Mouse (Mus musculus): ENCODE data around the gene Anxa4. TPM values are rescaled to one million over a fixed set of nuclear protein-coding genes. Genes with fewer than 3 reads are reported as not detected.

Anxa4 gene
- polyA plus RNA-seq, 3 experiments from 2014 or later, result 15.8 to 42.3 (median 20.4) TPM

DNA sequence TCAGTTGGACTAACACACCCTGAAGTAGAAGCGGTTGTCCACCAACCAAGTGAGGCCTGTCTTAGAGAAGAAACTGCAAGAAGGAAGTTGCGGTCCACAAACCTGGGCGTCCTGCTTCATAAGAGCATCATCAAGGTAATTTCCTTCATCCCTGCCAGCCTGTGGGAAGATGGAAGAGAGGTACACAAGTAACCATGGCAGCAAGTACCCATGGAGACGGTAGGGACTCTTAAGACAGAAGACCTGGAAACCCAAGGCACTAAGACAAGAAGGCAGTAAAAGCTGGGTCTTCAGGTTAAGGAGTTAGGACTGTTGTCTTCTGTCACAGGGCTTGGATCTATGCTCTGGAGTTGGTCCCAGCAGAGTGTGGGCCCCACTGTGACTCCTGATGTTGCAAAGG, 42.4 kb downstream of the Anxa4 start:
- no peak for ATAC-seq

DNA sequence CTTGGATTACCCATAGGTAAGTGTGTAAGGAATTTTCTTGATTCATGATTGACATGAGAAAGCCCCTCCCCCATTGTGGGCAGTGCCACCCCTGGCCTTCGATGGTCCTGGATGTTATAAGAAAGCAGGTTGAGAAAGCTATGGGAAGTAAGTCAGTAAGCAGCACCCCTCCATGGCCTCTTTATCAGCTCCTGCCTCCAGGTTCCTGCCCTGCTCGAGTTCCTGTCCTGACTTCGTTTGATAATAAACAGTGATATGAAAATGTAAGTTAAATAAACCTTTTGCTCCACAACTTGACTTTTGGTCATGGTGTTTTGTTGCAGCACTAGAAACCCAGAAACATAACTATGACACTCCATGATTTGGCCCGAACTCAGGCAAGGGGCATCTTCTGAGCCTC, 43.6 kb downstream of the Anxa4 start:
- no peak for ATAC-seq

DNA sequence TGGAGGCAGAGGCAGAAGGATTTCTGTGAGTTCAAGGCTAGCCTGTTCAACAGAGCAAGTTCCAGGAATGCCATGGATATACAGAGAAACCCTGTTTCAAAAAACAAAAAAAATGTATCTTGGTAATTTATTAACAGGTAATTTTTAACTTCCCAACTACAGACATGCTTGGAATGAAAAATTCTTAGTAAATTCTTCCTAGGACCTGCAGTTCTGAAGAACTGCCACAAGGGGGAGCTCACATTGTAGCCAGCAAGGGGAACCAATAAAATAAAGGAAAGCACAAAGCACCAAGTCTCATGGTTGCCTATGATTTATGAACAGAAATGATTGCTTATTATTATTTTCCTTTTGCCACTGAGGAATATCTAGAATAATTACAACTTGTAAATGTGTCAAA, 46.2 kb downstream of the Anxa4 start:
- no peak for ATAC-seq

DNA sequence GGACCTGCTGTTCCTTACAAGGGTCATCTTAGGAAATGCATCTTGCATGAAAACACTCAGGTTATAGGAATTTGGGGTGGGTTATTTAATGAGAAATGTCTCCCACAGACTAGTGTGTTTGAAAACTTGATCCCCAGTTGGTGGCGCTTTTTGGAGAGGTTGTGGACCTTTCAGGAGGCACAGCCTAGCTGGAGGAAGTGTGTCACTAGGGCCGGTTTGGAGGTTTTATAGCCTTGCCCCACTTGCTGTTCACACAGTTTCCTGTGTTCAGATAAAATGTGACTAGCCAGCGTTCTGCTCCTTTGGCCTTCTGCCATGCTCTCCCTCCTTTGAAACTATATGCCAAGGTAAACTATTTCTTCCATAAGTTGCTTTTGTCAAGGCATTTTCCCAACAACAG, 52.7 kb downstream of the Anxa4 start:
- no peak for ATAC-seq

DNA sequence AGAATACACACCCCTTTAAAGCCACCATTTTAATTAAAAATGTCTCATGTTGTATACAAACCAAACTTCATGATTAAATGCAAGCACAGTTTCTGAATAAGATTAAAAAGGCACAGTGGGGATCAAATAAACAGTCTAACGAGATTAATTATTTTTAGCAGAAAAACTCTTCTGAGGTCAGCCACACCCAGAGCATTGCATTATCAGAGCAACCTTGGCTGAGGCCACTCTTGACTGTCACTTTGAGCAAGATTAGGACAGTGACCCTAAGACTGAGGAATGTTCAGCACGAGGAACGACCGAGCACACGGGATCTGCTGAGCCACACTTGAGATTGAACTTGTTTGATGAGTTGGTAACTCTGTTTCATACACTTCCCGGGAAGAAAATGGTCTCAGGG, 56.6 kb downstream of the Anxa4 start:
- ATAC-seq, result no peak

DNA sequence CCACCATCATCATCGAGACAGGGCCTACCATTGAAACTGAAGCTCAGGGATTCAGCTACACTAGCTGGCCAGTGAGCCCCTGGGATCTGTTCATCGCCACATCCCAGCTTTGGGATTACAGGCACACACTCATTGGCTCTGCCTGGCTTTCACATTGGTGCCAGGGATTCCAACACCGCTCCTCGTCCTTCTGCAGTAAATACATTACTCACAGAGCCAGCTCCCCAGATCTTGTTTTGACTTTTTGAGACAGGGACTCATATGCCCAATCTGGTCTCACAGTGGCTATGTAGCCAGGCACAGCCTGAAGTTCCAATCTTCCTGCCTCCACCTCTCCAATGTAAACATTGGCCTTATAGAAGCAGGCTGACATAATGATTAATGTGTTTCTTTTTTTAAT, 57.1 kb downstream of the Anxa4 start:
- ATAC-seq, result no peak

DNA sequence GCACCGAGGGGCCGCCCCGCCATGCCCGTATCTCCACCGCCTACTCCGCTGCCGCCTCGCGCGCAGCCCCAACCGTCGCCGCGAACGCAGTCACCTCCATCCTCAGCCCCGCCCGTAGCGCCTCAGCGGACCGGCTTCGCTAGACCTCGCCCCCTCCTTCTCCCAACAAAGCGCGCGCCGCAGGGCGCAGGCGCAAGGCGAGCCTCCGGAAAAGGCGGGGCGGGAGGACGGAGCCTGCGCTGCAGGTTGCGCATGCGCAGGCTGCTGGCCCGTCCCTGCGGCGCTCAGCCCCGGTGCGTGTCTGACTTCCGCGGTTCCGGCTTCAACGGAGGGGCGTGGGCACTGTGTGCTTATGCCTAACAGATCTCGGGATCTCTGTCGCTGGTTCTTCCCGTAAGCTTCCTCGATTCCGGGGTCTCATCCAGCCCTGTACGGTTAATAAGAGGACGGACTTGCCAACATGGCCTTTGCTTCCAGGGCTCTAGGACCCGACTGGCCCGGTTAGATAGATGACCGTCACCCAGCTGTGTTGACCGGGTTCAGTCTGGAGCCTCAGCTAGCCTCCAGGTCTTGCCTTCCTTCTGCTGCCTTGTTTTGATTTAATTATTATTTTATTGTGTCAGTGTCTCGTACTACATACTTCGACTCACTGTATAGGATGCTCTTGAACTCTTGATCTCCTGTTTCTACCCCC, 60.1 kb downstream of the Anxa4 start, which contains the start of gene Gmcl1:
Gene Gmcl1, minus strand, starts transcription at position 201 of the 694 bp plus-strand sequence.
- ATAC-seq, result peak; percentile 95

DNA sequence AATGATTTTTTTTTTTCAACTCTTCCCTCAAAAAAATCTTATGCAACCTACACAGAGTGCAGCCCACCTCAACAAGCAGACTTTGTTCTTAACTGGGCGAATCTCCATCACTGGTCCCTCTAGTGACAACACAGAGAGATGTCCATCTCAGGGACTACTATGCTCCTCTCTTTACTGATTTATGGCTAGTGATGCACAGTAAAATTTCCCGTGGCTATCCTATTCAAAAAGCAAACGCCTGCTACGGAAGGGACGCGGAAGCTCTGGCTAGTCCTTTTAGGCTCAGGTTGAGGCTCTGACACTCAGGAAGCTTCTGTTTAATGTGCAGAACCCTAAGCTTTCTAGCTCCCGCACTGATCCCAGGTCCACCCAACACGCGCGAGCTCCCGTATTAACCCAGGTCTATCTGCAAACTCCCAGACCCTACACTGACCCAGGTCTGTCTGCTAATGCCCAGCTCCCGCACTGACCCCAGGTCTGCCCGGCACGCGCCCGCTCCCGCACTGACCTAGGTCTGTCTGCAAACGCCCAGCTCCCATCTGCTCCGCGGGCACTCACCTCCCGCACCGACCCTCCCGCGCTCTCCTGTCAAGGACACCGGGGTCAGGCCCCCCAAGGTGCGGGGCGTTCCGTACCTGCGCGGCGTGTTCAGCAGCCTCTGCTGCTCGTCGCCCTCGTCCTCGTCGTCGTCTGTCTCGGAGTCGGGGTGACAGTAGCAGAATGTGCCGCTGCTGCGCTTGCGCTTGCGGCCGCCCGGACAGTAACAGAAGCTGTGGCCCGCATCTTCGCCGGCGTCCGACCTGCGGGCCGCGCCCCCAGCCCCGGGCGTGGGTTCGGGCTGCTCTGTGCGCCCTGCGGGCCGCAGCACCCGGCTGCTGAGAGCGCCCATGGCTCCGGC, 60.9 kb downstream of the Anxa4 start:
- peak; percentile 18 for ATAC-seq

DNA sequence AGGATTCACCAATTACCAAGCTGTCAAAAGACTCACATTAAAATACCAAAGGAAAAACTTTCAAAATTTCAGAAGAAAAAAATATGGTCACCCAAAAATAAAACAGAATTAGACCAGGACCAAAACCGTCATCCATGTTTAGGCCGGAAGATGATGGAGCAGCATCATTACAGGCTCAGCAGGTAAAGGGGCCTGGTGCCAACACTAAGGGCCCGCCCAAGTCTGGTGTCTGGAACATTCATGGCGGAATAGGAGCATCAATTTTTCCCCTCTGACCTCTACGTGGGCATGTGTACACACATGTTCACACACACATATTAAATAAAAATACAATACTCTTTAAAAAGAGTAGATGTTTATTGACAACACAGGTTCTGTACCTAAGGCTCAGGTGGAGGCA, 64.7 kb downstream of the Anxa4 start:
- no peak for ATAC-seq

DNA sequence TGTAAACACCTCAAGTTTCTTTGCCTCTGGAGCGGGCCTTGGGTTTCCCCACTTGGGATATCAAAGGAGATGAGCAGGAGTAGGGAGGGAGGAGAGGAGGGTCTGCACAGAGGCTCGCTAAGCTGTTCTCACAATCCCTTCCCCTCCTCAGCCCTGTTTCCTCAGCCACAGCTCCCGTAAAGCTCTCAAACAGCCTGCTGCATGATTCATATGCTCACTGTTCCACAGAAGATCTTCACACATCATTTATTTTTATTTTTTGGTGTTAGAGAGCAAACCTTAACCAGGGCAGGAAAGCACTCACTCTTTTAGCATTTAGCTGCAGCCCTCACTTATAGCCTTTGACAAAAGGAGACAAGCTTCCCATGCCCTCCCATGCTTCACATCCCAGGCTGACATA, 71.4 kb downstream of the Anxa4 start:
- ATAC-seq, result no peak

DNA sequence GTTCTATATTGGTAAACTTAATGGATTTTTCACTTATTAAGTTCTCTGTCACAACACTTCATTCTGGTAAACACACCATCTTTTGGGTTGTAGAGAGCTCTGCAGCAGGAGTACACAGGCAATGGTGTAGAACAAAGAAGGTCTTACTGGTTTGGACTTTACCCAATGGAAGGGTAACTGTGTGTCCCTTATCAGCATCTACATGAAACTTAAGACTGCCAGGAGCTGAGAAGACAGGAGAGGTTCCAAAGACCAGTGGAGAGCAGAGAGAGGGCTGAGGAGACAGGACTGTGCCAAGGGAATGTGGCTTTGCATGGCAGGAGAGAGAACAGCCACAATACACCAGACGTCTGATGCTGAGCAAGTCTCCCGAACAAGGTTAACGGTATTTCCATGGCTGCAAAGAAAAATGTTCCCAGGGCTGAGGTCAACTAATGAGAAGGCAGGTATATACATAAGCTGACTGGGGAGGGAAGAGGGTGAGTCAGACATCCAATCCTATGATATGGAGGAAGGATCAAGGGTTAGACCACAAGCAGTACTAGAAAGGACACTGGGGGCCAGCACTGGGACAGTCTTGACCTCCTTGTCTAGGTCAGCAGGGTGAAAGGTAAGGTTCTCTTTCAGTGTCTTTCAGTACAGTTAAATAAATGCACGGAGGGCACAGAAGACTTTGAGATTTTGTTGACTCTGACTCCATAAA, 85.2 kb downstream of the Anxa4 start:
- ATAC-seq, result no peak

DNA sequence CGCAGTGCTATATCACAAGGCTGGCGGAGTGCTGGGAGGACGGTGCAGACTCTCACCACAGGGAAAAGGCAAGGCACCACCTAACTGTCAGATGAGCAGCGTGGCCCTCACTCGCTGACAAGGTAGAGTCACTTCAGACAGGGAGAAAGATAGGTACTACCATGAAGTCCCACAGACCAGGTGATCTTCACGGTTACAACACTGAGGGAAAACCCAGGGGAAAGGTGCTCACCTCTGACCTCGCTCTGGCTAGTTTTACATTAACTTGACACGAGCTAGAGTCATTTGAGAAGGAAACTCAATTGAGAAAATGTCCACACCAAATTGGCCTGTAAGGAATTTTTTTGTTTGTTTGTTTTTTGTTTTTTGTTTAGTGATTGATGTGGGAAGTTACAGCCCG, 90.8 kb downstream of the Anxa4 start:
- no peak for ATAC-seq

DNA sequence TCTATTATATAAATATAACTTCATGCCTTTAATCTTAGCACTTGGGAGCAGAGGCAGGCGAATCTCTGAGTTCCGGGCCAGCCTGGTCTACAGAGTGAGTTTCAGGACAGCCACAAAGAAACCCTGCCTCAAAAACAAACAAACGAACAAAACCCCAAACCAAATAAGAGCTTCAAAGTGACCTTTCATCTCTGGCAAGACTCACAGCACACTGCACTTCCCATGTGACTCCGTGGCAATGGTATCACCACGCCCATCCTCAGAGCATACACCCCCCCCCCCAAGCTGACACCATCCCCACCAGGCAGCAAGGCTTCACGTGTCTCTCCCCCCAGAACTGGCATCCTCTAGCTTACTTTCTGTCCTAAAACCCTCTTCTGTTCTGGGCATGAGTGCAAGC, 95.5 kb downstream of the Anxa4 start:
- no peak for ATAC-seq

DNA sequence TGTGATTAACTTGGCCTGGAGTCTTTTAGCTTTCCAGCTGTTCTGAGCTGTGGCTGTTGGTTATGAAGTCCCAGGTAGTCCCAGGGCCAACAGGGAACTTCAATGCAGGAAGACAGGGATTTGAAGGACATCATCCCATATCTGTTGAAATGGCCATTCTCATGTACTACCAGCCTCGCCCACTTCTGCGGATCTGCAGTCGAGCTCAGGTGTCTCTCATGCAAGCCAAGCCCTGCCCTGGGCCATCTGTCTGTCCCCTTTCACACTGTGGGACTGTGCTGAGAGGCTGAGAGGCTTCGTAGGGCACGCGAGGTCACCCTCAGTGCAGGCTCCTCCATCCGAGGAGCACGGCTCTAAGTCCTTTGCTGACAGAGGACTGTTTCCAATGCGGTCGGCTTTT, 97.2 kb downstream of the Anxa4 start:
- no peak for ATAC-seq

DNA sequence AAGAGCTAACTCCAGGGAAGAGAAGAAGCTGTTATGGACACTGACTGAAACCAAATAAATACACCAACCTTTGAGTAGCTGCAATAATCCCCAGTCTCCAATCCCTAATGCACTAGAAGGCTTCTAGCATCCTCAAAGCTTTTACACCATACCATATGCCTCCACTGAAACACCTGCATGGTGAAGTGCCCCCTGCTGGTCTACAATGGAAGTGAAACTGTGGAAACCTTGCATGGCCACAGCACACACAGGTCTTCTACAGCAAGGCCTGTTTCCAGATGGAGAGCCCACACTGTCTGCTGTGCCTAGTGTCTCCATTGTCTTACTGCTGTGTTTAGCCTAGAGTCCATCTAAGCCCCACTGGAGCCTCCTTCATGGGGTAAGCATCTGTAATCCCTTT, 98.9 kb downstream of the Anxa4 start:
- peak; percentile 73 for ATAC-seq

DNA sequence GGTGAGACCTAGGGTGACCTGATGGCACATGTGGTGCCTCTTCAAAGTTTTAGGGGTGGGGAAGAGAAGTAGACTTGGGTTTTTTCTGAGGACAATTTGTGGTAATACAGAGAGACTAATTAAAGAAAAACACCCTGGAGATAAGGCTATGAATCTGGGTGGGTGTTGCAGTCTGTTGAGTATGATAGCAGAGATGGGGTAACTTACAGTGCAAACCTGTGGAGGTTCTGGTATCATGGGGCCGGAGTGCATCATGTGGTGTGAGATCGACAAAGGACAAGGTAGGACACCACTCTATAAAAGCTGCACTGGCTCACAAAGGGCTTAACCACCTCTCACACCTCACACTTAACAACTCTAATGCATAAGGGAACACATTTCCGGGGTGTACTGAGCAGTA, 103.7 kb downstream of the Anxa4 start:
- no peak for ATAC-seq

DNA sequence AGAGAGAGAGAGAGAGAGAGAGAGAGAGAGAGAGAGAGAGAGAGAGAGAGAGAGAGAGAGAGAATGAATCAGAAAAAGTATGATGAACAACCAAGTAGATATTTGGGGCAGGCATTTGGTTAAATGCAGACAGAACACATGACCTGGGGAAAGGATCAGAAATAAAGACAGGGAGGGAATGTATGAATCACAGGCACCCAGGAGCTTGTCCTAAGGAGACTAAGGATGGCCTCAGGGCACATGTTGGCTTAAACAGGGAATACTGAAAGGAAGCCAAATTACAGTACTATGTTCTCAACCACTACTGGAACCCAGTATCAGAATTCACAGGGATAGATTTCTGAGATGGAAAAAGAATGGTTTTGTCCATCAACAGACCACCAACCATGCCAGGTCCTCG, 106.4 kb downstream of the Anxa4 start:
- no peak for ATAC-seq

Other genes with a start within 250 kb of the Anxa4 start
- gene Asprv1, start 165.4 kb downstream of the Anxa4 start, polyA plus RNA-seq (2017; shearing (Covaris generic)), result under 1 TPM; 0.21 to 0.39 (median 0.38) TPM
- gene Mxd1, start 124.4 kb downstream of the Anxa4 start, polyA plus RNA-seq (2017; shearing (Covaris generic)), result 10 to 100 TPM; 13.1 to 22.6 (median 13.8) TPM
- 100 to 1,000 TPM; 110 to 152 (median 125) TPM for gene Snrnp27, start 109.1 kb downstream of the Anxa4 start, polyA plus RNA-seq (2017; shearing (Covaris generic))
- 10 to 100 TPM; 11.9 to 15.7 (median 13.4) TPM for gene Gmcl1, start 60.2 kb downstream of the Anxa4 start, polyA plus RNA-seq (2017; shearing (Covaris generic))
- 10 to 100 TPM; 23.9 to 27.8 (median 24.9) TPM for gene Aak1, start 55.9 kb upstream of the Anxa4 start, polyA plus RNA-seq (2017; shearing (Covaris generic))
- gene Nfu1, start 215.7 kb upstream of the Anxa4 start, polyA plus RNA-seq (2017; shearing (Covaris generic)), result 100 to 1,000 TPM; 125 to 144 (median 141) TPM
- gene Gfpt1, start 249.3 kb upstream of the Anxa4 start, polyA plus RNA-seq (2017; shearing (Covaris generic)), result 10 to 100 TPM; 15.8 to 21.8 (median 19.3) TPM

All from inflammation-experienced regulatory T-cells, adult 6 months (primary cell).